Mouse (Mus musculus) heart, postnatal 0 days (tissue): ENCODE measurements around the gene Csmd2. TPM values are rescaled to one million over a fixed set of nuclear protein-coding genes. Genes with fewer than 3 reads are reported as not detected.
A peak's percentile ranks its signal among the peaks of the same experiment; 100 is the strongest.

Experiments
- ATAC-seq: fragments of 200-750 bp; cut with Nextera tagmentation; 2 replicates; pipeline ENCODE4 v1.8.0; 2017; ENCODE audit warnings: low read depth, moderate number of reproducible peaks, moderate library complexity; ENCODE audit not compliant: insufficient read depth
- DNase-seq: peaks from one replicate; pipeline ENCODE4 v3.0.0-alpha.2; 2016; ENCODE audit warnings: low spot score
- H3K27ac ChIP-seq: fragments of 300-500 bp; sonication (generic); 2 replicates; pipeline ENCODE4 v1.5.1; 2014; ENCODE audit warnings: low read depth, mild to moderate bottlenecking
- H3K27me3 ChIP-seq: fragments of 300-500 bp; sonication (generic); 2 replicates; pipeline ENCODE4 v1.6.1; 2014; ENCODE audit warnings: low read length, mixed read lengths; ENCODE audit not compliant: control insufficient read depth, insufficient read depth
- H3K36me3 ChIP-seq: fragments of 300-500 bp; sonication (generic); replicated peaks from 2 replicates; pipeline ENCODE4 v1.6.1; 2014; ENCODE audit warnings: low read length, mixed read lengths; ENCODE audit not compliant: control insufficient read depth, insufficient read depth
- H3K4me1 ChIP-seq: fragments of 300-500 bp; sonication (generic); 2 replicates; pipeline ENCODE4 v1.6.1; 2014; ENCODE audit warnings: antibody characterized with exemption; ENCODE audit not compliant: control insufficient read depth, insufficient read depth
- H3K4me2 ChIP-seq: fragments of 300-500 bp; sonication (generic); 2 replicates; pipeline ENCODE4 v1.6.1; 2014; ENCODE audit warnings: low read depth, mild to moderate bottlenecking, low read length, moderate library complexity
- H3K4me3 ChIP-seq: fragments of 300-500 bp; sonication (generic); 2 replicates; pipeline ENCODE4 v1.5.1; 2014; ENCODE audit warnings: low read depth, low read length
- H3K9ac ChIP-seq: fragments of 300-500 bp; sonication (generic); replicated peaks from 2 replicates; pipeline ENCODE4 v1.6.1; 2014; ENCODE audit warnings: low read depth, low read length, mixed read lengths
- H3K9me3 ChIP-seq: fragments of 300-500 bp; sonication (generic); replicated peaks from 2 replicates; pipeline ENCODE4 v1.6.1; 2016; ENCODE audit warnings: low read length; ENCODE audit not compliant: control insufficient read depth
- CTCF ChIP-seq: IDR thresholded peaks from 2 replicates; pipeline ENCODE4 v1.5.1; 2016; ENCODE audit warnings: antibody characterized with exemption, control low read depth, low read depth
- EP300 ChIP-seq: IDR thresholded peaks from 2 replicates; pipeline ENCODE4 v1.6.1; 2016; ENCODE audit warnings: antibody characterized with exemption, low read depth
- WGBS: fragments of 180-500 bp; shearing (Covaris S2); extraction: QIAGEN DNeasy Blood & Tissue Kit; methylation state at CpG from one replicate; pipeline ENCODE4 v1.1.7; 2014; 5-methylcytosine and 5-hydroxymethylcytosine counted together
- polyA plus RNA-seq: library from polyadenylated mRNA; unstranded; fragments of >200 nt; fragmentation: Nextera tagmentation; extraction: Ambion mirVana; gene quantifications from 2 replicates; pipeline ENCODE4 v1.2.1, GENCODE M21; 2015
- total RNA-seq: library from RNA; depleted of rRNA; stranded (reverse); fragments of >200 nt; gene quantifications from 2 replicates; pipeline ENCODE4 v1.2.3, GENCODE M21; 2014; ENCODE audit warnings: low replicate concordance

The Csmd2 gene
- total and polyA plus RNA-seq, 2 experiments from 2014 or later = 0.01 TPM; not detected in 1

GRCm38 (mm10) chr4:128087147-128087606 is 99.5 kb downstream of the Csmd2 start:
- 48% methylated on average over 5 of the region's 5 CpGs for WGBS
- Histone ChIP-seq H3K9me3 (no peaks in the 10 kb centered on the region), H3K4me1 (peaks cover 3% of the 10 kb centered on the region; the same call in 1 of the 2 replicates), H3K4me3 (no peak overlapping the region), H3K36me3 (no peaks in the 10 kb centered on the region), H3K27me3 (no peaks in the 10 kb centered on the region), H3K4me2 (no peak overlapping the region), H3K9ac (no peak overlapping the region), H3K27ac (peak overlapping the region; percentile 74)
- DNase-seq (peak; percentile 35), ATAC-seq (peak; percentile 87)
- no peak for TF ChIP-seq CTCF
- peak; percentile 23; the same call in 1 of the 2 replicates for TF ChIP-seq EP300

GRCm38 (mm10) chr4:128087704-128088103 is 100.0 kb downstream of the Csmd2 start:
- H3K9ac ChIP-seq = no peak overlapping the region
- DNase-seq (no peak), ATAC-seq (peak; percentile 12; the same call in 1 of the 2 replicates)
- TF ChIP-seq CTCF = no peak
- no peak for TF ChIP-seq EP300
- H3K4me1 ChIP-seq = peaks cover 3% of the 10 kb centered on the region; the same call in 1 of the 2 replicates
- H3K27me3 ChIP-seq = no peaks in the 10 kb centered on the region
- no peak overlapping the region for H3K4me2 ChIP-seq
- H3K27ac ChIP-seq = peak overlapping the region; percentile 74
- H3K4me3 ChIP-seq = no peak overlapping the region
- no peaks in the 10 kb centered on the region for H3K9me3 ChIP-seq
- no peaks in the 10 kb centered on the region for H3K36me3 ChIP-seq
- 53% methylated on average over 3 of the region's 3 CpGs for WGBS

DNA sequence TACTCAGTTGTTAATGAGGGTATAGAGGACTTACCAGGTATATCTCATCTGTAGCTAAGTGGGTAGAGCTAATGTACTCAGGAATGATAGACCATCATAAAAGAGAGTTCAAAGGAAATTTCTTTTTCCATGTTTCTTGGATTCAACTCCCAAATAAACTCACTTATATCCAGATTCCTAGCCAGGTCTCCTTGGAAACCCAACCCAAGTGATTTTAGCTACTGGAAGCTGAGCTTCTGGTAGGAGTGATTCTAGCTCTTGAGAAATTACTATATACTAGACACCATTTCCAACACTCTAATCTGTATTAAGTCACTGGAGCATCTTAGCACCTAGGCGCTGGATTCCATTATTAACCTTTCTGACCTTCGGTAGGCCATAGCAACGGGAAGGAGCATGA is 100.6 kb downstream of the Csmd2 start:
- H3K4me3 ChIP-seq = no peak overlapping the region
- DNase-seq (no peak), ATAC-seq (no peak)
- H3K9me3 ChIP-seq = no peaks in the 10 kb centered on the region
- no peak overlapping the region for H3K27ac ChIP-seq
- TF ChIP-seq EP300 = no peak
- no peak for TF ChIP-seq CTCF
- H3K4me1 ChIP-seq = peaks cover 3% of the 10 kb centered on the region; the same call in 1 of the 2 replicates
- H3K4me2 ChIP-seq = no peak overlapping the region
- no peak overlapping the region for H3K9ac ChIP-seq
- 85% methylated on average over 3 of the region's 3 CpGs for WGBS
- H3K27me3 ChIP-seq = no peaks in the 10 kb centered on the region
- H3K36me3 ChIP-seq = no peaks in the 10 kb centered on the region

GRCm38 (mm10) chr4:128091938-128092337 is 104.3 kb downstream of the Csmd2 start:
- Histone ChIP-seq H3K4me3 (no peak overlapping the region), H3K27me3 (no peaks in the 10 kb centered on the region), H3K4me2 (no peak overlapping the region), H3K27ac (no peak overlapping the region), H3K9ac (no peak overlapping the region), H3K36me3 (no peaks in the 10 kb centered on the region), H3K9me3 (no peaks in the 10 kb centered on the region), H3K4me1 (peaks cover 3% of the 10 kb centered on the region; the same call in 1 of the 2 replicates)
- ATAC-seq = no peak
- TF ChIP-seq EP300 (no peak), CTCF (no peak)
- WGBS = 73% methylated on average over 3 of the region's 3 CpGs
- no peak for DNase-seq

DNA sequence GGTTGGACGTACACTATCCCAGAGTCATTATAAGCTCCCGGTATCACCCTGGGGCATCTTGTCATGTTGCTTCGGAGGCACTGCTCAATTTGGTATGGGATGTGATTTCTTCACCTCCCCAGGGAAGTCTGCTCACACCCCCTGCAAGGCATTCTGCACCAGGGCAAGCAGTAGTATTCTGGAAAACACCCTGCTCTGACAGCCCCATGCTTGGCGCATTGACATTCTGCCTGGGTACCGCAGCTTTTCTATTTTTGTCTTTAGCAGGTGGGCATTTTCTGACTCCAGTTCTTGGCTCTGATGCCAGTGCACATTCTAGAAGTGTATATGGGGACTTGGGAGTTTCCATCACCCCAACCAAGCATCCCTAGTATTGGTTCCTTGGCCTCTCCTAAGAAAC is 111.9 kb downstream of the Csmd2 start:
- Histone ChIP-seq H3K4me3 (no peak overlapping the region), H3K36me3 (no peaks in the 10 kb centered on the region), H3K9ac (no peak overlapping the region), H3K27me3 (no peaks in the 10 kb centered on the region), H3K27ac (no peak overlapping the region), H3K9me3 (no peaks in the 10 kb centered on the region), H3K4me1 (no peaks in the 10 kb centered on the region), H3K4me2 (no peak overlapping the region)
- DNase-seq = no peak
- no peak for TF ChIP-seq EP300
- no peak for TF ChIP-seq CTCF
- no peak for ATAC-seq
- 72% methylated on average over 5 of the region's 5 CpGs for WGBS

GRCm38 (mm10) chr4:128100541-128100940 is 112.9 kb downstream of the Csmd2 start:
- 85% methylated on average over 5 of the region's 5 CpGs for WGBS
- Histone ChIP-seq H3K4me3 (no peak overlapping the region), H3K9me3 (no peaks in the 10 kb centered on the region), H3K4me1 (no peaks in the 10 kb centered on the region), H3K4me2 (no peak overlapping the region), H3K27me3 (no peaks in the 10 kb centered on the region), H3K9ac (no peak overlapping the region), H3K27ac (no peak overlapping the region), H3K36me3 (no peaks in the 10 kb centered on the region)
- TF ChIP-seq CTCF = no peak
- no peak for TF ChIP-seq EP300
- no peak for DNase-seq
- no peak for ATAC-seq
